Mouse (Mus musculus) T-helper 1 cell (primary cell): Measurements from ENCODE around the gene Taz.

Experiments used
- in situ Hi-C: fragments of 300-600 bp; cut with MboI, MseI; formaldehyde crosslinking; loops from one replicate; pipeline ENCODE4 v1.15.1; 2025; ENCODE audit warnings: high pct_unique_total_duplicates

The Taz gene

DNA sequence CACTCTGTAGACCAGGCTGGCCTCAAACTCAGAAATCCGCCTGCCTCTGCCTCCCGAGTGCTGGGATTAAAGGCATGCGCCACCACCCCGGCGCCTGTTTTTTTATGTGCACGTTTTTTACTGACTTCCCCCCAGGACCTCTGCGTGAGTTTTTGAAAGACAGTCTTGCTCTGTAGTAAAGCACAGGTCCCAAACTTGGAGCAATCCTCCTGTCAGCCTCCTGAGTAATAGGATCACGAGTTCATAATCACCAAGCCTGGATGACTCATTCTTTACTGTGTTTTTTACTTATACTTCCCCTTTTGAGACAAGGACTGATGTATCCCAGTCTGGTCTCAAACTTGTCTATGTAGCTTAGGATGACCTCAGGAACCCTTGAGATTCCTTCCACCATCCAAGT is 3.8 kb upstream of the Taz start:
- in situ Hi-C loops: loop anchor here (10.0 kb wide), 1 partner anchor 1363 kb away; the partner anchor contains the start of genes Cetn2 and Nsdhl

- in situ Hi-C loops: no loop called here
These were observed 526 bp upstream of the Taz start for GRCm38 (mm10) chrX:74281041-74281731.

DNA sequence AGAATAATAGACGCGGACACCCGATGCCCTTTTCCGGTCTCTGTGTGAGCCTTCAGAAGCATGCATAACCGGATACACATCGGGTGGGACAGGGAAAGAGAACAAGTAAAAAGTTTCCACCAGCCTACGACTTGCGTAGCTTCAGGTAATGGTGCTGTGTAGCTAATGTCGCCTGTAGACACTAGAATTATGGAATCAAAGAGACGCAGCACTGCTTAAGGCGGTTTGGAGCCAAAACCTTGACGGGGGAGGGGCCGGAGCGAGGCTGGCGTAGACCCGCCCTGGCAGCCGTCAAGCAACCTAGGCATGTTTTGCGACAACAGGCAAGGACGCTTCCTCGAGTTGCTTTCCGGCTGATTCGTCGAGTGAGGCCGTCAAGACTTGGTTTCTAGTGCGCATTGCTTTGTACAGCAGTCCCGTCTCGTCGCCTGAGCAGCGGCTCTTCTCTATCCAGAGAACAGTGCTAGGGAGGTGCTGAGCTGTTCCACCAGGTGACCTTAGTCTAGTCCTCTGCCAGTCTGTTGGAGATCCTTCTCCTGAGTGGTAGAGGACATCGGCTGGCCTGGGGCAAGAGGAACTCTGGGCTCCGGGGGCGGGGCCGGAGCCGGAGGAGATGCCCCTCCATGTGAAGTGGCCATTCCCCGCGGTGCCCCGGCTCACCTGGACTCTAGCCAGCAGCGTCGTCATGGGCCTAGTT is 831 bp downstream of the Taz start:
- in situ Hi-C loops: no loop called here

DNA sequence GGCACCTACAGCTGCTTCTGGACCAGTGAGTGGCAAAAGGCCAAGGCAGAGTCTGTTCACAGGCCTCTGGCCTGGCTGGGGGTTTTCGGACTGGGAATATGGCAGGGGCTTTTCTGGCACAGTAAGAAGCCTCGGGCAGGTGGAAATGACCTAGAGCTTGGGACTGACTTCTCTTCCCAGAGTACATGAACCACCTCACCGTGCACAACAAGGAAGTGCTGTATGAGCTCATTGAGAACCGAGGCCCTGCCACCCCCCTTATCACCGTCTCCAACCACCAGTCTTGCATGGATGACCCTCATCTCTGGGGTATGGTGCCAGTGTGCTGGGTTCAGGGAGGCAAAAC is 1.4 kb downstream of the Taz start:
- in situ Hi-C loops: no loop called here

DNA sequence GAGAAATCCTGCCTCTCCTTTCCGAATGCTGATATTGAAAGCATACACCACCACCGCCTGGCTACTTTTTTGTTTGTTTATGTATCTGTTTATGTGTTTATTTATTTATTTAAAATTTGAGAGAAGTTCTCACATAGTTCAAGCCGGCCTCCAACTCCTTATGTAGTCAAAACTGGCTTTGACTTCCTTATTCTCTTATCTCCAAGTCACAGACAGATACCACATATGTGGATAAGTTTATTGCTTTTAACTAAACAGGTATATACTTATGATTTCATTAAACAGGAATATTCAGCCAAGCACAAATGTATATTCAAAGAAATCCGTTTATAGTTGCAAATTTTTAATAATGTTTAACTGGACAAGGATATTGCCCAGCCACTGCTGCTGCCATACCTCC is 11.7 kb downstream of the Taz start:
- in situ Hi-C loops: no loop called here

DNA sequence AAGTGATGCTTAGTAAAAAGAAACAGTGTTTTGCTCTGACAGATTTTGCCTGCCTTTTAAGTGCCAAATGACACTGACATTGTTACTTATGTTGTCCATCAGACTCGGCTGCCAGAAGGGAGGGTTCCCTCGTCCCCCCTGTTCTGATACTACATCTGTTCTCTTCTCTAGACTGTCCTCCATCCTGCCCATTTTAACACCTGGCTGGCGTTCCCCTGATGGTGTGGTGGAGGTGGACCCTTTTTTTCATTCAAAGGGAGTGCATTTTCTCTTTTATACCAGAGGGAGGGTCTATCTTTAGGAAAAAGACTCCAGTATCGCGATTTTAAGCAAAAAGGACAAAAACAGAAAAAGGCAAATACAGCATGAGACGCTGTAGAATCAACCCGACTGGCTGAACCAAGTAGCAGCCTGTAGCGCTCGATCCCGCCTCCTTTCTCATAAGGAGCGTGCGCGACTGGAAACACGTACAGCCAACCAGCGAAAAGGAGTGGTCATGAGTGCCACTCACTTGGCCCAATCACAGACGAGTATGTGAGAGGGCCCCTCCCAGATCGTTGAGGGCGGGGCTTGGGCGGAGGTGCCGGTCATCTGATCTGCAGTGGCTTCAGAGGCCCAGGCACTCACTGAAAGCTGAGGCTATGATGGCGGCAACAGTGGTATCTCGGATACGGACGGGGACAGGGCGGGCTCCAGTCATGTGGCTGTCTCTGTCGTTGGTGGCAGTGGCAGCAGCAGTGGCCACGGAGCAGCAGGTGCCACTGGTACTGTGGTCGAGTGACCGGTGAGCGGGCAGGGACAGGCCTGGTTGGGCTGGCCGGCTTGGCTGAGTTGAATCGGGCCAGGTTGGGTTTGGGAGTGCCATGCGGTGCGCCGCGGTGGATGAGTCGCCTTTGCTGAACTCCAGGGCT is 15.1 kb downstream of the Taz start, which contains the start of gene Atp6ap1:
TSS of gene Atp6ap1 (plus strand) at position 560 of the 911 bp plus-strand sequence.
- in situ Hi-C loops: no loop called here

DNA sequence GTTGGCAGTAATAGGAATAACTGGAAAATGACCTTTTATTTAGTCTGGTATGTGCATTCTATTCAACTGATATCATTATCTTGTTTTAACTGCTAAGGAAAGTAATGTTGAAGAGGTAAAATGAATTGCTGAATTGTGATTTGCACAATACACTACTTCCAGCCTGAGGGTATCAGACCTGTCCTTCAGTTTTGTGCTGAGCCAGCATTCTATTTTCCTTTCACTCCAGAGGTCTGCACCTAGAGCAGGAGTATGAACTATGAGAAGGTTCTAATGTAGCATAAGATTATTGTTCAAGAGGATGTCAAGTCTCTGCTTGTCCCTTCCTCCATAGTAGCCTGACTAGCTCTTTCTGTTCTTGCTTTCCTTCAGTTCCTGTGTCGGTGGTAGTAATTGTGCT is 16.6 kb downstream of the Taz start:
- in situ Hi-C loops: no loop called here

GRCm38 (mm10) chrX:74299721-74300120 is 18.0 kb downstream of the Taz start:
- in situ Hi-C loops: no loop called here

- in situ Hi-C loops: no loop called here
These were observed 23.4 kb downstream of the Taz start, which contains the start of gene Gdi1 for GRCm38 (mm10) chrX:74304867-74305700. TSS of gene Gdi1 (plus strand) at chrX:74304998.

- in situ Hi-C loops: no loop called here
These were observed 31.1 kb downstream of the Taz start, which contains the start of gene Fam50a for GRCm38 (mm10) chrX:74312540-74313464. TSS of gene Fam50a (plus strand) at chrX:74313033.

DNA sequence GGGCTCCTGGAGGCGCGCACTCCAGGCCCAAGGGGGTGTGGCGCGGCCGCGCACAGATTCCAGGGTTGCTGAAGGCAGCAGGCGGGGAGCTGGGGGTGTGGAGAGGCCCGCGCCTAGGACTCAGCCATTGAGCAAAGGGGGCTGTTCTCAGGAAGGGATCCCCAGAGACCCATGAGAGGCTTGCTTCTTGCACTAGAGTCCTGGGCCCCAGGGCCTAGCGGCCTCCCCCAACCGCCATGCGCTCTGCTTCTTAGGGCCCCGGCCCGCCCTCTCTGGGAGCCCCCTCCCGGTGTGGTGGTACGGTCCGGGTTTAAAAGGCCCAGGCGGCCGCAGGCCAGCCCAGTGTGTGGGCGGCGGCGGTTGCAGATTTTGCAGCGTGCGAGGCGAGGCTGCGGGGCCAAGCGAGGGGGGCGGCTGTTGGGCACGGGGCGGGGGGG is 47.0 kb downstream of the Taz start, which contains the start of gene Plxna3:
TSS of gene Plxna3 (plus strand) at position 342 of the 437 bp plus-strand sequence.
- in situ Hi-C loops: no loop called here

- in situ Hi-C loops: no loop called here
These were observed 47.5 kb downstream of the Taz start for GRCm38 (mm10) chrX:74329215-74329671.

DNA sequence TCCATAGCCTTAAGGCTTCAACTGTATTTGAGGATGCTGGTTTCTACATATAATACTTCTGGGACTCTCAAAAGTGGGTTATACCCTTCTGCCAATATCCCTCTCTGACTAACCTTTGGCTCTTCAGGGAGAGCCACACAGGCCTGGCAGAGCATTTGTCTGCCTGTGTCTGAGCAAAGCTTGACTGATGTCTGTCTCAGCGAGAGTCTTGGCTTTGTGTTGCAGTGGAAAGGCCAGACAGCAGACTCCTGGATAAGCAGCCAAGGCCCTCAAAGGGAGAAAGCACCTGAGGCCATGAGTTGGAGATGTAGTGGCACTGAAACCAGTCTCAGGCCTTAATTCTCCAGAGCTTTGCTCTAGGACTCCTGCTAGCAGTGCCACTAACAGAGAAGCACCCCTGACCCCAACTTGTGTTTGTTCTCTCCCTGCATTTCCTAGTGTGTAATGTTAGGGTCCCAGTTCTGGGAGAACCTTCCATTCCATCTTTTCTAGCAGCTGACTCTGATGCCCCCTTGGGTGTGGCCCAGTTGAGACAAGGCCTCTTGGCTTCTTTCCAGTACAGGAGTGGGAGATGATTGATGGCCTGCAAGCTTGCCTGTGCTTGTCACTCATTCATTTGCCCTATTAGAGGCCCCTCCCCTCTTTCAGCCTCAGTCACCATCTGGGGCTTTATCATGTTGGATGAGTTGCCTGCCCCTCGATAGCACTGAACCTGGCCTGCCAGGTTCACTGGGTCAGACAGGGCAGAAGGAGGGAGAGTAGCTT is 48.6 kb downstream of the Taz start:
- in situ Hi-C loops: no loop called here
